Mouse (Mus musculus) liver, embryonic 14.5 days (tissue): ENCODE measurements around the gene Gm2310. TPM values are rescaled to one million over a fixed set of nuclear protein-coding genes. Genes with fewer than 3 reads are reported as not detected.
A peak's percentile ranks its signal among the peaks of the same experiment; 100 is the strongest.
"Not testable (repeated sequence)": the region's sequence is repeated elsewhere in the genome, so short reads cannot be mapped to it uniquely, and the experiment has no call there.

Source experiments
- ATAC-seq: fragments of 200-750 bp; cut with Nextera tagmentation; 2 replicates; pipeline ENCODE4 v1.8.0; 2017; ENCODE audit warnings: moderate number of reproducible peaks, mild to moderate bottlenecking, moderate library complexity; ENCODE audit not compliant: insufficient read depth
- DNase-seq, 3 experiments: peaks; one replicate each; pipeline ENCODE4 v3.0.0-alpha.2; 2012 to 2013; ENCODE audit warnings: low read depth in 3 of 3, low spot score in 3 of 3
- H3K27ac ChIP-seq: fragments of 300-500 bp; sonication (generic); 2 replicates; pipeline ENCODE4 v1.5.1; 2014; ENCODE audit warnings: moderate library complexity, mild to moderate bottlenecking, control low read depth, inconsistent platforms
- H3K27me3 ChIP-seq: fragments of 300-500 bp; sonication (generic); 2 replicates; pipeline ENCODE4 v1.6.1; 2014; ENCODE audit warnings: mild to moderate bottlenecking, low read length, moderate library complexity; ENCODE audit not compliant: control insufficient read depth, insufficient read depth
- H3K36me3 ChIP-seq: fragments of 300-500 bp; sonication (generic); replicated peaks from 2 replicates; pipeline ENCODE4 v1.6.1; 2014; ENCODE audit warnings: low read depth; ENCODE audit not compliant: control insufficient read depth, insufficient read depth
- H3K4me1 ChIP-seq, 2 experiments: fragments of 200-500 bp in 1 of 2; fragments of 300-500 bp in 1 of 2; sonication (generic) in 1 of 2; replicated peaks; 2 replicates each; pipeline ENCODE4 v1.6.1; 2012 to 2014; ENCODE audit warnings: antibody characterized with exemption in 1 of 2, inconsistent platforms in 1 of 2, low read length in 1 of 2; ENCODE audit not compliant: control insufficient read depth in 2 of 2, insufficient read depth in 2 of 2
- H3K4me2 ChIP-seq: fragments of 300-500 bp; sonication (generic); 2 replicates; pipeline ENCODE4 v1.6.1; 2014; ENCODE audit warnings: low read depth, mild to moderate bottlenecking, control low read depth, moderate library complexity
- H3K4me3 ChIP-seq, 2 experiments: fragments of 200-500 bp in 1 of 2; fragments of 300-500 bp in 1 of 2; sonication (generic) in 1 of 2; 2 replicates each; pipeline ENCODE4 v1.5.1; 2012 to 2014; ENCODE audit warnings: low read depth in 2 of 2, low read length in 2 of 2, mild to moderate bottlenecking in 2 of 2, control low read depth in 1 of 2, inconsistent platforms in 1 of 2, moderate library complexity in 1 of 2; ENCODE audit not compliant: insufficient read depth in 1 of 2
- H3K9ac ChIP-seq: fragments of 300-500 bp; sonication (generic); replicated peaks from 2 replicates; pipeline ENCODE4 v1.6.1; 2014; ENCODE audit warnings: mild to moderate bottlenecking, control low read depth, moderate library complexity
- H3K9me3 ChIP-seq: fragments of 300-500 bp; sonication (generic); 2 replicates; pipeline ENCODE4 v1.6.1; 2016; ENCODE audit warnings: low read length, mixed read lengths; ENCODE audit not compliant: control insufficient read depth
- CTCF ChIP-seq: IDR thresholded peaks from 2 replicates; pipeline ENCODE4 v1.5.1; 2016; ENCODE audit warnings: antibody characterized with exemption, low read depth, control low read depth
- EP300 ChIP-seq: IDR thresholded peaks from 2 replicates; pipeline ENCODE4 v1.6.1; 2016; ENCODE audit warnings: antibody characterized with exemption, low read depth
- WGBS: fragments of 180-500 bp; shearing (Covaris S2); extraction: QIAGEN DNeasy Blood & Tissue Kit; methylation state at CpG from one replicate; pipeline ENCODE4 v1.1.7; 2014; ENCODE audit not compliant: insufficient replicate concordance; 5-methylcytosine and 5-hydroxymethylcytosine counted together
- polyA plus RNA-seq, 2 experiments: library from polyadenylated mRNA; depleted of rRNA in 1 of 2; stranded (reverse) in 1 of 2; unstranded in 1 of 2; fragments of >200 nt; fragmentation: Nextera tagmentation in 1 of 2; extraction: Ambion mirVana in 1 of 2; gene quantifications; 2 replicates each; pipeline versions ENCODE4 v1.2.1 to v1.2.3; 2012 to 2014

The Gm2310 gene
- polyA plus RNA-seq (2012; rRNA removed) (not detected in 2 replicates), polyA plus RNA-seq (2014; fragmentation: Nextera tagmentation; extraction: Ambion mirVana) (not detected in 2 replicates)

DNA sequence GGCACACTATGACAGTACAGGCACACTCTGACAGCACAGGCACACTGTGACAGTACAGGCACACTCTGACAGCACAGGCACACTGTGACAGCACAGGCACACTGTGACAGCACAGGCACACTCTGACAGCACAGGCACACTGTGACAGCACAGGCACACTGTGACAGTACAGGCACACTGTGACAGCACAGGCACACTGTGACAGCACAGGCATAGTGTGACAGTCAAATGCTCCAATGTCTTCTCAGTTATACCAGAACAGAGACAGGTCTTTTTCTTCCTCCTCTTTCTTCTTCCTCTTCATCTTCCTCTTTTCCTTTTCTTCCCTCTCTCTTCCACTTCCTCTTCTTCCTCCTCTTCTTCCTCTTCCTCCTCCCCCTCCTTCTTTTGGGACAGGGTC is at the start of gene Gm2310:
Gm2310 (minus strand) TSS at position 101 of the 400 bp plus-strand sequence.
- not testable (repeated sequence) for H3K4me1 ChIP-seq, H3K27me3 ChIP-seq, H3K9ac ChIP-seq, H3K4me2 ChIP-seq, H3K27ac ChIP-seq, H3K9me3 ChIP-seq, DNase-seq, ATAC-seq, H3K36me3 ChIP-seq, H3K4me3 ChIP-seq

DNA sequence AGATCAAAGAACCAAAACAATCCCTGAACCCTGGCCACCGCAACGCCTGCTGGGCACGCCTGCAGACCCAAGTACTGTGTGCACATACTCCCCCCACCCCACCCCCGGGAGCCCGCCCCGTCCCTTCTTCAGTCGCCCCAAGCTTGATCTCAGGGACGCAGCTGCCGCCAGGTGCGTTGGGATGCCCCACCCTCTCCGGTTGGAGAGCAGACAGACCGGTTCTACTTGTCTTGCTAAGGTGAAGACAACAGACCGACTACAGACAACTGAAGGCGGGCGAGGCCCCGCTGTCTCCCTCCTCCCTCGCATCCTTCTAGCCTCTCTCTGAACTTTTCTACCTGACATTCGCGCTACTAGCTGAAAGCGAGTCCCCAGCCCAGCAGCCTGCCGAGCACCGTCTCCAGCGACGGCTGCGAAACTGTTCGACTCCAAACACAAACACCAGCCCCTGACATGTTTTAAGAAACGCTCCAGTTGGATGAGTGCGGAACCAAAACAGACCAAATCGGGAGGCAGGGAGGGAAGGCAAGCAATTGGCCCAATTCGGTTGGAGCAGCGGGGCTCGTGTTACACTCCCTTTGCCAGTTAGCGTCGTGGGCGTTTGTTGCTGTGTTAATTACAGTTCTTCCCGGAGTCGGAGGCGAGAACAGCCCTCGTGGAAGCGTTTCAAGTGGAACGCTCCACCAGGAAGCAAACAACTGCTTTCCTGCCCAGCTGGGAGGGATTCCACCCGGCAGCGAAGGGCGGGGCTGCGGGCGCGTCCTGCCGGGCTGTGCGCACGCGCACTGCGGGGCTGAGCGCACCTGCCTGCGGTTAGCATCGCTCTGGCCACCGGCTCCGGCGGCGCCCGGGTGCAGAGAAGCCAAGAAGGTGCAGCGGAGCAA is 49.1 kb upstream of the Gm2310 start:
- no peak overlapping the region for H3K27ac ChIP-seq
- H3K4me2 ChIP-seq, result peak overlapping the region; percentile 81
- H3K4me1 ChIP-seq, result no peaks in the 10 kb centered on the region; a peak in 2 of 4 replicates
- H3K36me3 ChIP-seq, result no peaks in the 10 kb centered on the region
- H3K27me3 ChIP-seq, result peaks cover 6% of the 10 kb centered on the region
- no peaks in the 10 kb centered on the region for H3K9me3 ChIP-seq
- peak overlapping the region; percentile 50 to 66 for H3K4me3 ChIP-seq
- under 1% methylated on average over 61 of the region's 61 CpGs for WGBS
- peak; percentile 53; the same call in 1 of the 2 replicates for ATAC-seq
- no peak overlapping the region for H3K9ac ChIP-seq
- no peak for TF ChIP-seq EP300
- no peak for TF ChIP-seq CTCF
- peak; percentile 22 to 35 (median 29) for DNase-seq

DNA sequence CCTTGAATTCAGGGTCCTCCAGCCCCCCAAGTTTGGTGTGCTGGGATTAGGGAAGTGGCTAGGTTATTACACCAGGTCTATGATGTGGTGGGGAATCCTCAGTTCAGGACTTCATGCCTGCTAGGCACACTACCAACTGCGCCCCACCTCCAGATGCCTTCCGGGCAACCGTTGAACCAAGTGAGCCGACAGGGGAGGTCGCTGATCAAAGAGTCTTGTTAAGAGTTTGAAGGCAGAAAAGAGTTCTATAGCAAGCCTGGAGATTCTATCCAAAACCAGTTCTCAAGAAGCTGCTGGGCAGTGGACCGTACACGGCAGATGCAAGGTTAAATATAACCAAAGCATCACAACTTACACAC is 48.5 kb upstream of the Gm2310 start:
- Histone ChIP-seq H3K27ac (no peak overlapping the region), H3K4me1 (no peaks in the 10 kb centered on the region; a peak in 2 of 4 replicates), H3K4me2 (peak overlapping the region; percentile 81), H3K4me3 (peak overlapping the region in 1 of 2 experiments; percentile 50; a peak in 2 of 4 replicates), H3K27me3 (peaks cover 6% of the 10 kb centered on the region), H3K9ac (no peak overlapping the region), H3K9me3 (no peaks in the 10 kb centered on the region), H3K36me3 (no peaks in the 10 kb centered on the region)
- DNase-seq (no peak), ATAC-seq (no peak)
- WGBS, result 16% methylated on average over 7 of the region's 7 CpGs
- TF ChIP-seq EP300 (no peak), CTCF (no peak)

DNA sequence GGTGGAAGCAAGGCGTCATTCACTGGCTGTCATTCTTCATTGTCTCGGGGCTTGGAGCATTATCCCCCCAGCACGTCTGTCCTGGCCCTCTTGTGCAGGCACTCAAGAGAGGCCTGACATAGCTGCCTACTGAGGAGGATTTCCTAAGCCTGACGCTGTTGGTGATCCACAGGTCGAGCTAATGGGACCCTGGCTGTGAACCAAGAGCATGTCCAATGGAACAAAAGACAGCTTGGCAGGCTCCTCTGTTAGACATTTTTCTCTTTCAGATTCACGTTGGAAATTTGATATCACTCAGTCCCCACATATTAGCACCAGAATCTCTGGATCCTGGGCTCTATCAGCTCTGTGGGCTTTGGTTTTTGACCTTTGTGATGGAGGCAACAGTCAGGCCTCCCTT is 45.7 kb upstream of the Gm2310 start:
- Histone ChIP-seq H3K27me3 (peaks cover 6% of the 10 kb centered on the region), H3K4me1 (no peaks in the 10 kb centered on the region; a peak in 2 of 4 replicates), H3K9me3 (no peaks in the 10 kb centered on the region), H3K4me2 (no peak overlapping the region), H3K27ac (no peak overlapping the region), H3K4me3 (no peak overlapping the region), H3K36me3 (no peaks in the 10 kb centered on the region), H3K9ac (no peak overlapping the region)
- DNase-seq (no peak), ATAC-seq (no peak)
- 59% methylated on average over 6 of the region's 6 CpGs for WGBS
- TF ChIP-seq CTCF (no peak), EP300 (no peak)

DNA sequence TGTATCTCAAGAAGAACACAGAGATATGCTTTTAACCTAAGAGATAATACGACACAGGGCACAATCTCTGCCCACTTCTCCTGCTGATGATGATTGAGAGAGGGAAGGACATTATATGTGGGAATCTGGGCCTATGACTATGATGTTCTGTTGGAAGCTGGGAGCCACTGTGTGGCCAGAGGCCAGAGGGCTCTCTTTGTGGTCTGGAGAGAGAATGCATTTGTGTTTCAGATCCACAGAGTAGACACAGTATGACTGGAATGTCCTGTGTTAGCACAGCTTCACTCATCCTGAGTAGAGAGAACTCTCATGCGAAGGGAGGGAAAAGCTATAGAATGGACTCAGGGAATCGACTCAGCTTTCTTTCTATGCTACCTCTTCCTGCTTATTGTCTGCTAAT is 44.6 kb upstream of the Gm2310 start:
- Histone ChIP-seq H3K9ac (no peak overlapping the region), H3K4me3 (no peak overlapping the region), H3K4me1 (no peaks in the 10 kb centered on the region), H3K27ac (no peak overlapping the region), H3K27me3 (peaks cover 6% of the 10 kb centered on the region), H3K36me3 (no peaks in the 10 kb centered on the region), H3K4me2 (no peak overlapping the region), H3K9me3 (no peaks in the 10 kb centered on the region)
- DNase-seq, result no peak
- TF ChIP-seq CTCF, result no peak
- no peak for TF ChIP-seq EP300
- no peak for ATAC-seq
- WGBS, result 60% methylated on average over 3 of the region's 3 CpGs
